Mouse (Mus musculus) embryonic facial prominence, embryonic 10.5 days (tissue): ENCODE data around the gene Oas1f. TPM values are rescaled to one million over a fixed set of nuclear protein-coding genes. Genes with fewer than 3 reads are reported as not detected.
"Not testable (repeated sequence)": the region's sequence is repeated elsewhere in the genome, so short reads cannot be mapped to it uniquely, and the experiment has no call there.

Source experiments
- DNase-seq: peaks from one replicate; pipeline ENCODE4 v3.0.0-alpha.2; 2017; ENCODE audit warnings: low spot score
- H3K27ac ChIP-seq: fragments of 300-500 bp; sonication (generic); replicated peaks from 2 replicates; pipeline ENCODE4 v1.5.1; 2016; ENCODE audit warnings: mild to moderate bottlenecking
- H3K27me3 ChIP-seq: fragments of 300-500 bp; sonication (generic); replicated peaks from 2 replicates; pipeline ENCODE4 v1.6.1; 2016; ENCODE audit warnings: low read depth, mild to moderate bottlenecking; ENCODE audit not compliant: poor library complexity, severe bottlenecking
- H3K36me3 ChIP-seq: fragments of 300-500 bp; sonication (generic); replicated peaks from 2 replicates; pipeline ENCODE4 v1.6.1; 2016; ENCODE audit warnings: mild to moderate bottlenecking, moderate library complexity
- H3K4me1 ChIP-seq: fragments of 300-500 bp; sonication (generic); 2 replicates; pipeline ENCODE4 v1.6.1; 2016
- H3K4me3 ChIP-seq: fragments of 300-500 bp; sonication (generic); 2 replicates; pipeline ENCODE4 v1.5.1; 2016; ENCODE audit warnings: mild to moderate bottlenecking, moderate library complexity
- H3K9me3 ChIP-seq: fragments of 300-500 bp; sonication (generic); 2 replicates; pipeline ENCODE4 v1.6.1; 2016; ENCODE audit warnings: mild to moderate bottlenecking
- WGBS: fragments of 180-500 bp; shearing (Covaris S2); methylation state at CpG from one replicate; pipeline ENCODE4 v1.1.7; 2016; 5-methylcytosine and 5-hydroxymethylcytosine counted together
- polyA plus RNA-seq: library from polyadenylated mRNA; unstranded; fragments of >200 nt; fragmentation: Nextera tagmentation; extraction: Ambion mirVana; gene quantifications from 2 replicates; pipeline ENCODE4 v1.2.1, GENCODE M21; 2016

Gene Oas1f
- not detected in 2 replicates for polyA plus RNA-seq

GRCm38 (mm10) chr5:120847067-120847466 is at the start of gene Oas1f:
Gene Oas1f, plus strand, starts transcription at chr5:120847367.
- H3K9me3 ChIP-seq, result no peaks in the 10 kb centered on the region

GRCm38 (mm10) chr5:120798147-120798546 is 49.0 kb upstream of the Oas1f start:
- H3K27me3 ChIP-seq, H3K27ac ChIP-seq, DNase-seq, H3K36me3 ChIP-seq, H3K4me3 ChIP-seq, H3K4me1 ChIP-seq, H3K9me3 ChIP-seq: not testable (repeated sequence)
- 85% methylated on average over 5 of the region's 5 CpGs for WGBS

More at GRCm38 (mm10) chr5:120847067-120847466, at the start of gene Oas1f:
- Histone ChIP-seq H3K4me3 (no peak within 1 kb of the TSS), H3K27ac (no peak within 1 kb of the TSS), H3K4me1 (no peaks in the 10 kb centered on the region), H3K27me3 (no peaks in the 10 kb centered on the region), H3K36me3 (no peaks in the 10 kb centered on the region)
- DNase-seq, result no peak
- WGBS, result 78% methylated on average over 4 of the region's 4 CpGs

GRCm38 (mm10) chr5:120798943-120799342 is 48.2 kb upstream of the Oas1f start:
- 71% methylated on average over 2 of the region's 2 CpGs for WGBS
- DNase-seq, H3K9me3 ChIP-seq, H3K4me1 ChIP-seq, H3K27ac ChIP-seq, H3K27me3 ChIP-seq, H3K36me3 ChIP-seq, H3K4me3 ChIP-seq: not testable (repeated sequence)

GRCm38 (mm10) chr5:120803596-120803995 is 43.6 kb upstream of the Oas1f start:
- H3K9me3 ChIP-seq, result no peaks in the 10 kb centered on the region
- WGBS, result 80% methylated on average over 2 of the region's 2 CpGs

GRCm38 (mm10) chr5:120806458-120806857 is 40.7 kb upstream of the Oas1f start:
- Histone ChIP-seq H3K9me3 (no peaks in the 10 kb centered on the region), H3K4me1 (peaks cover 3% of the 10 kb centered on the region), H3K27ac (no peak overlapping the region), H3K36me3 (no peaks in the 10 kb centered on the region), H3K4me3 (no peak overlapping the region), H3K27me3 (no peaks in the 10 kb centered on the region)
- whole genome bisulfite sequencing, result 67% methylated on average over 1 of the region's 1 CpGs
- DNase-seq, result peak; percentile 61

More at GRCm38 (mm10) chr5:120803596-120803995, 43.6 kb upstream of the Oas1f start:
- H3K27ac ChIP-seq, result no peak overlapping the region
- H3K36me3 ChIP-seq, result no peaks in the 10 kb centered on the region
- no peaks in the 10 kb centered on the region for H3K27me3 ChIP-seq
- H3K4me1 ChIP-seq, result no peaks in the 10 kb centered on the region
- no peak for DNase-seq
- H3K4me3 ChIP-seq, result no peak overlapping the region

GRCm38 (mm10) chr5:120809171-120809570 is 38.0 kb upstream of the Oas1f start:
- DNase-seq, result no peak
- peaks cover 16% of the 10 kb centered on the region for H3K4me1 ChIP-seq
- H3K9me3 ChIP-seq, result no peaks in the 10 kb centered on the region
- no peak overlapping the region for H3K4me3 ChIP-seq
- no peak overlapping the region for H3K27ac ChIP-seq
- 46% methylated on average over 6 of the region's 6 CpGs for WGBS
- no peaks in the 10 kb centered on the region for H3K27me3 ChIP-seq
- no peaks in the 10 kb centered on the region for H3K36me3 ChIP-seq

GRCm38 (mm10) chr5:120811951-120812819 is 35.0 kb upstream of the Oas1f start, which contains the start of gene Oas1c:
Gene Oas1c, minus strand, starts transcription at chr5:120812514.
- peak within 1 kb of the TSS; percentile 66 for H3K27ac ChIP-seq
- H3K27me3 ChIP-seq, result no peaks in the 10 kb centered on the region
- no peaks in the 10 kb centered on the region for H3K36me3 ChIP-seq
- no peaks in the 10 kb centered on the region for H3K9me3 ChIP-seq
- peaks cover 16% of the 10 kb centered on the region for H3K4me1 ChIP-seq
- WGBS, result 7% methylated on average over 18 of the region's 18 CpGs
- peak within 1 kb of the TSS; percentile 47 for H3K4me3 ChIP-seq
- peak; percentile 83 for DNase-seq

GRCm38 (mm10) chr5:120813023-120813422 is 34.1 kb upstream of the Oas1f start:
- peak overlapping the region; percentile 47 for H3K4me3 ChIP-seq
- H3K27ac ChIP-seq, result no peak overlapping the region
- peaks cover 16% of the 10 kb centered on the region for H3K4me1 ChIP-seq
- 83% methylated on average over 6 of the region's 6 CpGs for WGBS
- no peaks in the 10 kb centered on the region for H3K9me3 ChIP-seq
- no peaks in the 10 kb centered on the region for H3K36me3 ChIP-seq
- H3K27me3 ChIP-seq, result no peaks in the 10 kb centered on the region
- DNase-seq, result no peak

- no peaks in the 10 kb centered on the region for H3K27me3 ChIP-seq
- 65% methylated on average over 3 of the region's 3 CpGs for WGBS
- H3K4me1 ChIP-seq, result peaks cover 16% of the 10 kb centered on the region
- no peak overlapping the region for H3K4me3 ChIP-seq
- H3K27ac ChIP-seq, result no peak overlapping the region
- peaks cover 14% of the 10 kb centered on the region; the same call in 1 of the 2 replicates for H3K9me3 ChIP-seq
- DNase-seq, result peak; percentile 27
- no peaks in the 10 kb centered on the region for H3K36me3 ChIP-seq
These were observed 31.2 kb upstream of the Oas1f start for GRCm38 (mm10) chr5:120815949-120816348.

GRCm38 (mm10) chr5:120818999-120819398 is 28.2 kb upstream of the Oas1f start:
- no peaks in the 10 kb centered on the region for H3K4me1 ChIP-seq

GRCm38 (mm10) chr5:120831031-120831430 is 16.1 kb upstream of the Oas1f start:
- DNase-seq, result no peak
- peaks cover 9% of the 10 kb centered on the region for H3K4me1 ChIP-seq
- peaks cover 16% of the 10 kb centered on the region for H3K27me3 ChIP-seq
- WGBS, result 84% methylated on average over 4 of the region's 4 CpGs
- H3K4me3 ChIP-seq, result no peak overlapping the region
- no peak overlapping the region for H3K27ac ChIP-seq
- no peaks in the 10 kb centered on the region for H3K36me3 ChIP-seq
- no peaks in the 10 kb centered on the region for H3K9me3 ChIP-seq

More at GRCm38 (mm10) chr5:120818999-120819398, 28.2 kb upstream of the Oas1f start:
- DNase-seq, result no peak
- Histone ChIP-seq H3K27ac (no peak overlapping the region), H3K36me3 (no peaks in the 10 kb centered on the region), H3K27me3 (no peaks in the 10 kb centered on the region), H3K9me3 (peaks cover 14% of the 10 kb centered on the region; the same call in 1 of the 2 replicates), H3K4me3 (no peak overlapping the region)

GRCm38 (mm10) chr5:120833335-120834280 is 13.6 kb upstream of the Oas1f start:
- WGBS, result 21% methylated on average over 17 of the region's 17 CpGs
- Histone ChIP-seq H3K27ac (no peak overlapping the region), H3K9me3 (no peaks in the 10 kb centered on the region), H3K27me3 (peaks cover 19% of the 10 kb centered on the region), H3K4me1 (peaks cover 9% of the 10 kb centered on the region), H3K4me3 (no peak overlapping the region), H3K36me3 (no peaks in the 10 kb centered on the region)
- no peak for DNase-seq
